Mouse (Mus musculus): Measurements from ENCODE around the gene Prrt1. TPM values are rescaled to one million over a fixed set of nuclear protein-coding genes. Genes with fewer than 3 reads are reported as not detected.

The Prrt1 gene
- total and polyA plus RNA-seq, 3 experiments, result 1.0 TPM; not detected in 2

DNA sequence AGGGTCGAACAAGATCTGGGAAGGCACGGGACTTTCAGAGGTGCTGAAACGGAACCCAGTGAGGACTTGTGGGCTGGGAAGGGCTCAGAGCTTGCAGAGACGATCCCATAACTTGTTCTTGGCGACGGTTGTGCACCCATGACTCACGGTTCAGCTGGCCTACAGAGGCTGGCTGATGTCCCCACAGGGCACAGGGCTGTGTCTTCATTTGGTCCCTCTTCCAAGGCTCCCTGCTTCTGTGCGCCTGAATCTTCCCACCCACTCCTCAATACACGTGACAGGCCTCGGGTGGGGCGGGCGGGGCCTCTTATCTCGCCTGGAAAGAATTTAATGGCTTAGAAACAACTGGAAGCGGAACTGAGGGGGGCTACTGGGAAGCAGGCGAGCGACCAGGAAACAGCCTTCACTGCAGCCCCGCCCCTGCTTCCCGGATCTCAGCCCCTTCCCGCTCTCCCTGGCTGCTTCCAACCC lies 31.8 kb downstream of the Prrt1 start:
- H3K4me1 ChIP-seq (ENCODE audit: control insufficient read depth in 1 of 2, insufficient read depth in 2 of 2, low read length in 2 of 2), result peaks cover 0 to 23% of the 10 kb centered on the region in 2 experiments; a peak in 3 of 4 replicates
- peak overlapping the region; percentile 53 for H3K9ac ChIP-seq (ENCODE audit: control insufficient read depth, low read depth, low read length, poor library complexity, severe bottlenecking)
- peak; percentile 55 for DNase-seq (ENCODE audit: low read depth, low spot score)
- TF ChIP-seq GABPA (IDR thresholded peaks at IDR 0.05; ENCODE audit: low read depth, low read length), result no peak
- no peak for TF ChIP-seq RCOR1 (IDR thresholded peaks at IDR 0.05; ENCODE audit: low read depth, low read length)
- TF ChIP-seq CHD2 (IDR thresholded peaks at IDR 0.05; ENCODE audit: low read length), result no peak
- no peak for TF ChIP-seq MYB (IDR thresholded peaks at IDR 0.05; ENCODE audit: low read depth, low read length)
- TF ChIP-seq BHLHE40 (IDR thresholded peaks at IDR 0.05; ENCODE audit: borderline replicate concordance, low read depth, low read length), result peak; percentile 24; the same call in 1 of the 2 replicates
- TF ChIP-seq SIN3A (IDR thresholded peaks at IDR 0.05; ENCODE audit: low read length), result no peak; the same call in 1 of the 2 replicates
- no peak for TF ChIP-seq SMC3 (IDR thresholded peaks at IDR 0.05; ENCODE audit: low read depth, low read length)
- TF ChIP-seq E2F4 (IDR thresholded peaks at IDR 0.05; ENCODE audit: borderline replicate concordance, low read depth, low read length), result no peak
- no peak for TF ChIP-seq EP300 (IDR thresholded peaks at IDR 0.05; ENCODE audit: low read depth in 1 of 2, low read length in 2 of 2)
- no peak for TF ChIP-seq ZNF384 (IDR thresholded peaks at IDR 0.05; ENCODE audit: low read depth, low read length)
- TF ChIP-seq MEF2A (IDR thresholded peaks at IDR 0.05; ENCODE audit: extremely low read depth, insufficient replicate concordance, low read depth, low read length, poor library complexity, severe bottlenecking), result no peak
- TF ChIP-seq ELF1 (IDR thresholded peaks at IDR 0.05; ENCODE audit: low read depth, low read length), result peak; percentile 27; the same call in 1 of the 2 replicates
- no peak for TF ChIP-seq POLR2AphosphoS5 (IDR thresholded peaks at IDR 0.05; ENCODE audit: borderline replicate concordance, low read depth, low read length)
- no peak for TF ChIP-seq TAL1 (IDR thresholded peaks at IDR 0.05; ENCODE audit: low read length)
- peak; percentile 56; the same call in 1 of the 2 replicates for TF ChIP-seq USF1 (IDR thresholded peaks at IDR 0.05; ENCODE audit: low read depth, low read length)
- no peak for TF ChIP-seq MAZ (IDR thresholded peaks at IDR 0.05; ENCODE audit: low read depth, low read length)
- no peak for TF ChIP-seq CTCF (IDR thresholded peaks at IDR 0.05 in 2 of 3, conservative IDR thresholded peaks at IDR 0.05 in 1 of 3; ENCODE audit: control insufficient read depth in 1 of 3, insufficient read depth in 1 of 3, low read depth in 2 of 3, low read length in 3 of 3, poor library complexity in 1 of 3, severe bottlenecking in 1 of 3)
- TF ChIP-seq MAFK (IDR thresholded peaks at IDR 0.05; ENCODE audit: borderline replicate concordance, low read depth, low read length), result no peak
- TF ChIP-seq USF2 (IDR thresholded peaks at IDR 0.05; ENCODE audit: borderline replicate concordance in 1 of 2, insufficient read depth in 1 of 2, low read depth in 1 of 2, low read length in 2 of 2), result no peak
- TF ChIP-seq HCFC1 (IDR thresholded peaks at IDR 0.05; ENCODE audit: low read depth, low read length), result no peak
- TF ChIP-seq ETS1 (IDR thresholded peaks at IDR 0.05; ENCODE audit: low read depth, low read length), result no peak
- no peak for TF ChIP-seq POLR2AphosphoS2 (IDR thresholded peaks at IDR 0.05; ENCODE audit: low read length)
- TF ChIP-seq RAD21 (IDR thresholded peaks at IDR 0.05; ENCODE audit: low read depth, low read length), result no peak
- no peak for TF ChIP-seq KAT2A (conservative IDR thresholded peaks at IDR 0.05; ENCODE audit: low read depth, low read length)
- no peak for TF ChIP-seq UBTF (IDR thresholded peaks at IDR 0.05; ENCODE audit: borderline replicate concordance, insufficient read depth, low read depth, low read length)
- no peak for TF ChIP-seq ZMIZ1 (IDR thresholded peaks at IDR 0.05; ENCODE audit: low read depth, low read length)
- no peaks in the 10 kb centered on the region for H3K79me2 ChIP-seq (ENCODE audit: control insufficient read depth, insufficient read depth, low read length, poor library complexity)
- no peaks in the 10 kb centered on the region for H3K27me3 ChIP-seq (ENCODE audit: control insufficient read depth in 1 of 2, insufficient read depth in 2 of 2, low read length in 2 of 2)
- H3K4me3 ChIP-seq (ENCODE audit: control insufficient read depth in 1 of 2, insufficient read depth in 1 of 2, low read depth in 2 of 2, low read length in 2 of 2), result peak overlapping the region; percentile 49 to 67
- H3K9me3 ChIP-seq (replicated peaks; ENCODE audit: insufficient read depth, low read length), result no peaks in the 10 kb centered on the region
- peaks cover 0 to 3% of the 10 kb centered on the region in 2 experiments; a peak in 1 of 4 replicates for H3K36me3 ChIP-seq (ENCODE audit: control insufficient read depth in 1 of 2, insufficient read depth in 2 of 2, low read length in 2 of 2)
- H3K27ac ChIP-seq (ENCODE audit: control insufficient read depth, low read depth, low read length), result peak overlapping the region; percentile 16; the same call in 1 of the 2 replicates

Measured in MEL (cell line).